Mouse (Mus musculus) heart, adult 2 months (tissue): ENCODE data around the gene Pxylp1.

Experiments
- CTCF ChIP-seq: fragments of 200-600 bp; IDR thresholded peaks from 2 replicates; pipeline ENCODE4 v1.8.1; 2022; ENCODE audit warnings: antibody characterized with exemption, mild to moderate bottlenecking, moderate library complexity
- EP300 ChIP-seq: fragments of 200-500 bp; IDR thresholded peaks from 2 replicates; pipeline ENCODE4 v1.6.1; 2011; ENCODE audit warnings: low read depth, low read length, control low read depth; ENCODE audit not compliant: insufficient read depth
- POLR2A ChIP-seq: fragments of 200-500 bp; IDR thresholded peaks from 2 replicates; pipeline ENCODE4 v1.6.1; 2011; ENCODE audit warnings: mild to moderate bottlenecking, low read depth, low read length, control low read depth; ENCODE audit not compliant: insufficient read depth

DNA sequence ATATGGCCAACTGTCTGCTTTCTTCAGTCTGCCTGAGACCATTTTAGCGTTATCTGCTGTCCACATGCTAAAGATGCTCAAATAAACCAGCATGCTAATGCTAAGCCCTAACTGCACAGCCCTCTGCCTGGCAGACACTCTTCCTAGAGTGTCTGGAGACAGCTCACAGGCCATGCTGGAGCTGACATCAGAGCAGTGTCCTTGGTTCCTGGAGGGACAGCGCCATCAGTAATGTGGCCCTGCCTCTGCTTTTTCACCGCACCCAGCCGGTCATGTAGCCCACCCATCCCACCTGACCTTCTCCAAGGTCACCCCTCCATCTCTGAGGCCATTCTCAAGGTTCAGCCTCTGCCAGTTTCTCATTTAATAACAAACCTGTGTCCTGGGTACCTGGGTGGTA, 60.0 kb downstream of the Pxylp1 start:
- no peak for TF ChIP-seq CTCF
- TF ChIP-seq POLR2A, result no peak
- no peak for TF ChIP-seq EP300
